Mouse (Mus musculus) ovary, adult 18-20 months (tissue): ENCODE measurements around the gene Cd177.
"Not testable (repeated sequence)": the region's sequence is repeated elsewhere in the genome, so short reads cannot be mapped to it uniquely, and the experiment has no call there.

ENCODE experiments used
- DNase-seq: peaks from one replicate; pipeline ENCODE4 v3.0.0; 2022; ENCODE audit warnings: low spot score, mixed read lengths

The Cd177 gene

DNA sequence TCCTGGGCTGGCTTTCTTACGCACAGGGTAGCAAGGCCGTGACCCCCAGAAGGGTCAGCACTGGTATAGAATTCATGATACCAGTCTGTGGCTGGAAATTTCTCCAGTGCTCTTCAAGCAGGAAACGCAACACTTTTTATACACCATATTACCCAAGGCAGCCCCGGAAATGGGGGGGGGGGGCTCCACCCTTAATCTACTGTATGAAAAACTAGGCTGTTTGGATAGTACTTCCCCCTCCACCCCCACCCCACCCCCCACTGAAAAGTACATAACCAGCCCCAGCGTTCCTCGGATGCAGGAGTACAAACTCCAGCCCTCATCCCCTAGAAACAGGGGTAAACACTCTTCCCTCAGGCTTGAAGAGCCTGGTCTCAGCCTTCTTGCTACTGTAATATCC is at the start of gene Cd177:
Cd177 (minus strand) TSS at position 101 of the 400 bp plus-strand sequence.
- no peak for DNase-seq

DNA sequence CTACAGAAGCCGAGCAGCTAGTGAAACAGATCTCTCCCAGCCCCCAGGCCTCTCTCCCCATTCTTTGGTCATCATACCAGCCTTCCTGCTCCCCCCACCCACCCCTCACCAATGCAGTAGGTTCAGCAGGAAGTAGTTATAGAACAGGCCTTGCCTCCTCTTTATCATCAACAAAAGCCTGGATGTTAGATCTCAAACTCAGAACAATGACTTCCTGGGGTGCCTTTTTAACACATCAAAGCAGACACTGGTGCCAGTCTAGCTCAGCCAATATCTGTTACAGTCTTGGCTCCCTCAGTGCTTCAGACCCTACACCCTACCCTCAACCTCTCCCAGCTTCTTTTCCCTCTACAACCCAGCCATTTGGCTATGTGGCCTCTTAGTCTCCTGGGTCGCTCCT is 48.9 kb upstream of the Cd177 start:
- DNase-seq, result no peak

DNA sequence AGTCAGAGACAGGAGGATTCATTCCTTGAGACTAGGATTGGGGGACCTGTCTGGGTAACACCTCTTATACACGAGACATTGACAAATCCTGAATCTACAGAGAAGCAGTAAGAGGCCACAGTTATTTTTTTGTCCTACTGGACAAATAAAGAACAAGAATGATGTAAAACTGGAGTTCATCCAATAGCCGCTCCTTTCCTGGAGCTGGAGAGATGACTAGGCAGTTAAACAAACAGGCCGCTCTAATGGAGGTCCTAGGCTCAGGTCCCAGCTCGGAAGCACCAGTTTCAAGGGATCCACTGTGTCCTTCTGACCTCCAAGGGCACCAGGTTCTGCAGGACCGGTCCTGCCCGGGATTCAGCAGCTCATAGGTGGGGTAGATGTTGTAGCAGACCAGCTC is 44.7 kb upstream of the Cd177 start:
- DNase-seq, result no peak

DNA sequence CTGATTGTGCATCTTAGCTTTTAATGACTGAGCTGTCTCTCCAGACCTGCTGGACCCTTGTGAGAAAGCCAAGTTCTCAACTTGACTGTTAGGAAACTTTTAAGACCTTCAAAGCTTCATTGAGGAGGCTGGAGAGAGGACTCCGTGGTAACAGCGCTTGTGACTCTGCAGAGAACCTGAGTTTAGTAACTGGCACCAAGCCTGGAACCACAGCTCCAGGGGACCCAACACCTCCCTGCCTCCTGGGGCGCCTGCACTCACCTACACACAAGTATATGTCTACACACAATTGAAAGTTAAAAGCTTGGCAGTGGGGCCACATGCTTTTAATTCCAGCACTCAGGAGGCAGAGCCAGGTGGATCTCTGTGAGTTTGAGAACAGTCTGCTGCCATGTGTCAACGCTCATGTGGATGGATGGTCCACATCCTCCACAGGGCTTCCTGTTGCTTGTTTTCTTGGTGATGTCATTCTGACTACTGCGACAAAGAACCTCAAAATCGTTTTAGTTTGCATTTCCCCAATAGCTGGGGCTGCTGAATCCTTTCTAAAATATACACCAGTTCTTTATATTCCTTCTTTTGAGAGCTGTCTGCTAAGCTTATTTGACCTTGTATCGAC is 42.1 kb upstream of the Cd177 start:
- DNase-seq, result no peak

DNA sequence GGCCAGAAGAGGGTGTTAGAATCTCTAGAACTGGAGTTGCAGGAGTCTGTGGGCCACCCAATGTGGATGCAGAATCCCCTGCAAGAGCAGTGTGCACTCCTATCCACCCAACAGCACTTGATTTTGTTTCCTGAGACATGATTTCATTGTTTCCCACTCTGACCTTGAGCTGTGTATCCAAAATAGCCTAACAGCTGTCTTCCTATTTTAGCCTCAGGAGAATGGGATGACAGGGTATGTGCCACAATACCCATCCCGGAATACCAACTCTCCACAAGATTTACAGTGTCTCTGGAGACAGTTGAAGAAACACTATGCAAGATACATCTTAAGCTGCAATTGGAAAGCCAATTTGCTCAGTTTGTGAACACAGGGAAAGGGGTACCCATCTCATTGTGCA is 37.8 kb upstream of the Cd177 start:
- DNase-seq, result no peak

- DNase-seq, result not testable (repeated sequence)
These were observed 16.8 kb upstream of the Cd177 start, which contains the start of gene Ceacam10 for GRCm38 (mm10) chr7:24776918-24777317. TSS of gene Ceacam10 (plus strand) at chr7:24777206.

DNA sequence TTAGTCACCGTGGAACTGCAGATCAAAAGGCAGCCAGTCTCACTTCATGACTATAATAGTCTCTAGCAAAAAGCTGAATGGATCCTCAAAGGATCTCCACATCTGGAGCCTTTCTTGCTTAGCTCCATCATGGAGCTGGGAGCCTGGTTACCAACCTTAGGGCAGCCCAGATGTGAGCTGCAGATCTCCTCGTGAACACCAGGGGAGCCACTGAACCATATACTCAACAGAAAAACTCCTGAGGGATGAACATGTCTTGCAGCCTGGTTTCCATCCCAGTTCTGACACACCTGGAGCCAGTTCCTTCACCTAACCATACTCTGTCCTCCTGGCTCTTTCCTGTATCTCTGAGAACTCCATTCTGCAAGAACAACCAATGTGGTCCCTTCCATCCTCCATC is 16.0 kb upstream of the Cd177 start:
- no peak for DNase-seq

GRCm38 (mm10) chr7:24773942-24774535 is 13.9 kb upstream of the Cd177 start:
- no peak for DNase-seq

DNA sequence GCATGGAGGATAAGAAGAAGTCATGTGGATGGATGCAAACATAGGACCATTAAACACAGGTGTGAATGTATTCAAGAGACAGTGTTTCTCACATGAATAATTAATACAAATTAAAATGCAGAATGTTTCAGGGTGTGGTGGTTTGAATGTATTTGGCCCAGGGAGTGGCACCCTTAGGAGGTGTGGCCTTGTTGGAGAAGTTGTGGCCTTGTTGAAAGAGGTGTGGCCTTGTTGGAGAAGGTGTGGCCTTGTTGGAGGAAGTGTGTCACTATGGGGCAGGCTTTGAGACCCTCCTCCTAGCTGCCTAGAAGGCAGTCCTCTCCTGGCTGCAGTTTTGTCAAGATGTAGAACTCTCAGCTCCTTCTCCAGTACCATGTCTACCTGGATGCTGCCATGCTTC is 11.2 kb upstream of the Cd177 start:
- no peak for DNase-seq

GRCm38 (mm10) chr7:24762574-24762973 is 2.5 kb upstream of the Cd177 start:
- DNase-seq, result no peak

GRCm38 (mm10) chr7:24761161-24761560 is 1.1 kb upstream of the Cd177 start:
- DNase-seq, result no peak

- DNase-seq, result no peak
These were observed 1.6 kb downstream of the Cd177 start for GRCm38 (mm10) chr7:24758520-24758919.

DNA sequence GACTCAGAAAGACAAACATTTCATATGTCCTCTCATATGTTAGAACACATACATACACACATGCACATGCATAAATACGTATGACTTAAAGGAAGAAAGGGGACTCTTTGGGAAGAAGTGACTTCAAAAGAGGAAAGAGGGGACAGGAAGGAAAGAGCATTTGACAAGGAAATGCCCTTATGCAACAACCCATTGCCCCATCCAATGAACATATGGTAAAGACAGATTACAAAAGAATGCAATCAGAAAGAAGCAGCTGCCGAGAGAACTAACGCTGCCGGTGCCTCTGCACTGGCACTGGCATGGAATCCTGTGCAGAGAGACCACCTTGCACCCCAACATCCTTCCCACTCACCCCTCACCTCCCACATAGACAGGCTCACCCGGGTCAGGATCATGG is 6.6 kb downstream of the Cd177 start:
- DNase-seq, result no peak

DNA sequence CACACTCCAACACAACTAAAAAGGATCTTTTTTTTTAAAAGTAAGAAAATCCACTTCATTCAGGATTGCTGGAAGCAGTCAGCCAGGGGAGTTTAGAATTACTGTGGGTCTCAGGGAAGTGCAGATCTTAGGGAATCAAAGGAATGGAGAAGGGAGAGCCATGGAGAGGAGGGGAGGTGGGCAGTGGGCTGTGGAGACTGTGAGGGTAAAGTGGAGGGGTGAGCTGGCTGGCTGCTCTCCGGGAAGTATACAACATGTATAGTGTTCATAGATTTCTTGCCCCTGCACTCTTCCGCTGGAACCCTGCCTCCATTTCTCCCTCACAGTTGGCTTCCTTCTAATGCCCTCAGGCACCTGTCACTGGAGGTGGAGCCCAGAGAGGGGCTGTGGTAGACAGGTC is 8.5 kb downstream of the Cd177 start:
- DNase-seq, result no peak

GRCm38 (mm10) chr7:24750695-24751094 is 9.4 kb downstream of the Cd177 start:
- DNase-seq, result no peak

DNA sequence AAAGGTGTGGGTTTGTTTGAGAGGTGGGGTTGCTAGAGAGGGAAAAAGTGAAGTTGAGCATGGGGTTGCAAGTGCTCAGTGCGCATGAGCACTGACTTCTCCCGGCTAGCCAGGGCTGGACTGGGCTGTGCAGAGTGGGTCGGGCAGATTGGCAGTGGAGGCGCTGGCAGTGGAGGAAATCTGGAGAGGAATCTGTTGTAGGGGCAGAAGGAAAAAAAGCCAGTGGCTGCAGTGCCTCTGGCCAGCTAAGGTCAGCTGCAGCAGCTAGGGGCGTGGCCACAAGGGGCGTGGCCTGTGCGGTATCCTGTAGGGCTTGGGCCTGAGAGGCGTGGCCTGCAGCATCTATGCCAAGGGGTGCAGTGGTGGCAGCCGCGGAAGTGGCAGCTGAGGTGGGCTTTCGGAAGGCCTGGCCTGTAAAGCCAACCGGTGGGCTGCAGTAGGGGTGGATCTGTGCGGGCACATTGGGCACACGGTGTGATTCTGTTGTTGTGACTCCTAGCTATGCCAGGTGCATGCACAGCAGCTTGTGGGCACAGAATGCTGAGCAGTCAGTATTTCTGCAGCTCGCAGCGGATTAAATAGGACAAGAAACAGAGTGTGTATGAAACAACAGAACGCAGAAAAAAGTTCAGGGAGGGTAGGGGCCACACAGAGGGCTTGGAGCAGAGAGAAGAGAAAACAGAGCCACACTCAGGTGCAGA is 24.0 kb downstream of the Cd177 start:
- DNase-seq, result no peak

GRCm38 (mm10) chr7:24726808-24727207 is 33.3 kb downstream of the Cd177 start, which contains the start of gene Gm4763:
TSS of gene Gm4763 (minus strand) at chr7:24726908.
- not testable (repeated sequence) for DNase-seq

DNA sequence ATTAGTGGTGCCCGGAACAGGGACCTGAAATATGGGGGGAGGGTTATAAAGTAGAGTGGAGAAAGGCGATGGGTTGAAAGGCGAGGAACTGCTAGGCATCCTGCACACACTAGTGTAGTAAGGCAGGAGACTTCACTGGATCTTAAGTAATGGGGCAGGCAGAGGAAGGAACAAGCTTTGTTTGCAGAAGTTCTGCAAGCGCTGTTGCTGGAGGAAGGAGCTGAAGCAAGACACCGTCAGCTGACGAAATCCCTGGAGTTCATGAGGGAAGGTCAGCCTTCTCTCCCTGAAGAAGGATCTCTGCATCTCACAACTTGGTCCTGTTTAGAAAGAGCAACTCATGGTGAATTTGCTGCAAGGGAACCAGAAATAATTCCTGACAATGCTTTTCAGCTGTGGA is 45.1 kb downstream of the Cd177 start:
- DNase-seq, result no peak

DNA sequence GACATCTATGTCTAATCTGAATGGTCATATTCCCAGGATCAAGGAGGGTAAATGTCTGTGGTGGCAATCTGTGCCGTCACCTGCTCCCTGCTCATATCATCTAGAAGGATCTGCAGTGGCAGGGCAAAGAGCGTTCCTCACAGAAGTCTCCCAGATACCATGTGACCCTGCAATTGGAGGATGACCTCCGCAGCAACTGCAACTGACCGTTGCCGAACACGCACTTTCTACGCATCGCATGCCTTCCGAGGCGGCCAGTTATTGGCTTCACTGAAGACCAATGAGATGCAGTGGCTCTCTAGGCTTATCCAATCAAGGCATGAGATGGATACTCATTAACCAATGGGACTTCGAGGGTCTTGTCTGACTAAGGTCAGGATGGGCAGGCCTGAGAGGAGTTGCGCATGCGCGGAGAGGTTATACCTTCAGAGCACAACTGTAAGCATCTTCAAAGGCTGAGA is 51.2 kb downstream of the Cd177 start, which contains the start of gene BC049730:
BC049730 (plus strand) TSS at position 411 of the 461 bp plus-strand sequence.
- DNase-seq, result no peak

DNA sequence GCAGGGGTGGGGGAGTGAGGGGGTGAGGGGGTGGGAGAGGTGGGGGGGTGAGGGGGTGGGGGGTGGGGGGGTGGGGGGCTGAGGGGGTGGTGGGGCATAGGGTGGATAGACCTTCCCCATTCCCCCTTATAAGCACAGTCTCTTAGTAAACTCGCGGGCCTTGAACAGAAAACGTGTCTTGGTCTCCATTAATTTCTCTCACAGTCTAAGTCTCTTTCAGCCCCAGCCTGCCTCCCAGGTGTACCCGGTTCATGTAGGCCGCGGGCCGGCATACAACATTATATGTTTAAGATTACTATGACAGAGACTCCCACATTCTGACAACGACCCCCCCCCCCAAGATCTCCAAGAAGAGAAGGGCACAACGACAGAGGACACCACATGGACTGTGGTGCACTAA is 57.3 kb downstream of the Cd177 start:
- DNase-seq, result not testable (repeated sequence)

- DNase-seq, result not testable (repeated sequence)
These were observed 62.2 kb downstream of the Cd177 start for GRCm38 (mm10) chr7:24697891-24698290.
